Mouse (Mus musculus) heart, embryonic 14.5 days (tissue): ENCODE results near the gene Ddx59. TPM values are rescaled to one million over a fixed set of nuclear protein-coding genes. Genes with fewer than 3 reads are reported as not detected.

Experiments used
- ATAC-seq: fragments of 200-750 bp; cut with Nextera tagmentation; 2 replicates; pipeline ENCODE4 v1.8.0; 2017; ENCODE audit warnings: low read depth, moderate TSS enrichment; ENCODE audit not compliant: insufficient number of reproducible peaks, insufficient read depth, low FRiP score
- H3K27ac ChIP-seq, 2 experiments: fragments of 200-500 bp in 1 of 2; fragments of 300-500 bp in 1 of 2; sonication (generic) in 1 of 2; replicated peaks in 1 of 2; 2 replicates each; pipeline ENCODE4 v1.5.1; 2012 to 2014; ENCODE audit warnings: low read depth in 2 of 2, low read length in 2 of 2, control low read depth in 1 of 2, mild to moderate bottlenecking in 1 of 2, mixed read lengths in 1 of 2; ENCODE audit not compliant: control insufficient read depth in 1 of 2, insufficient read depth in 1 of 2
- H3K27me3 ChIP-seq: fragments of 300-500 bp; sonication (generic); 2 replicates; pipeline ENCODE4 v1.6.1; 2014; ENCODE audit warnings: mild to moderate bottlenecking, low read length, control low read depth; ENCODE audit not compliant: control insufficient read depth, insufficient read depth
- H3K36me3 ChIP-seq: fragments of 300-500 bp; sonication (generic); 2 replicates; pipeline ENCODE4 v1.6.1; 2014; ENCODE audit warnings: mild to moderate bottlenecking, control low read depth, low read length, mixed read lengths; ENCODE audit not compliant: control insufficient read depth, insufficient read depth
- H3K4me1 ChIP-seq, 2 experiments: fragments of 200-500 bp in 1 of 2; fragments of 300-500 bp in 1 of 2; sonication (generic) in 1 of 2; 2 replicates each; pipeline ENCODE4 v1.6.1; 2012 to 2014; ENCODE audit warnings: low read length in 2 of 2, control low read depth in 1 of 2, mixed read lengths in 1 of 2; ENCODE audit not compliant: control insufficient read depth in 2 of 2, insufficient read depth in 2 of 2
- H3K4me2 ChIP-seq: fragments of 300-500 bp; sonication (generic); 2 replicates; pipeline ENCODE4 v1.6.1; 2014; ENCODE audit warnings: mild to moderate bottlenecking, low read length
- H3K4me3 ChIP-seq, 2 experiments: fragments of 200-500 bp in 1 of 2; fragments of 300-500 bp in 1 of 2; sonication (generic) in 1 of 2; 2 replicates each; pipeline ENCODE4 v1.5.1; 2012 to 2014; ENCODE audit warnings: low read length in 2 of 2, mild to moderate bottlenecking in 2 of 2, control low read depth in 1 of 2, low read depth in 1 of 2, moderate library complexity in 1 of 2; ENCODE audit not compliant: control insufficient read depth in 1 of 2, insufficient read depth in 1 of 2
- H3K9ac ChIP-seq: fragments of 300-500 bp; sonication (generic); 2 replicates; pipeline ENCODE4 v1.6.1; 2014; ENCODE audit warnings: mild to moderate bottlenecking, low read length
- H3K9me3 ChIP-seq: fragments of 300-500 bp; sonication (generic); 2 replicates; pipeline ENCODE4 v1.6.1; 2016; ENCODE audit warnings: low read length, control low read depth; ENCODE audit not compliant: control insufficient read depth
- WGBS: fragments of 180-500 bp; shearing (Covaris S2); extraction: QIAGEN DNeasy Blood & Tissue Kit; methylation state at CpG from one replicate; pipeline ENCODE4 v1.1.7; 2014; 5-methylcytosine and 5-hydroxymethylcytosine counted together
- polyA plus RNA-seq: library from polyadenylated mRNA; unstranded; fragments of >200 nt; fragmentation: Nextera tagmentation; extraction: Ambion mirVana; gene quantifications from 2 replicates; pipeline ENCODE4 v1.2.1, GENCODE M21; 2014

The Ddx59 gene
- polyA plus RNA-seq, 1 experiment from 2014 or later: 11.2 TPM

- no peak overlapping the region for H3K27ac ChIP-seq
- H3K4me2 ChIP-seq: no peak overlapping the region
- 61% methylated on average over 4 of the region's 4 CpGs for WGBS
- ATAC-seq: no peak
- H3K36me3 ChIP-seq: peaks cover 19% of the 10 kb centered on the region
- no peaks in the 10 kb centered on the region for H3K9me3 ChIP-seq
- no peak overlapping the region for H3K4me3 ChIP-seq
- no peaks in the 10 kb centered on the region; a peak in 1 of 4 replicates for H3K4me1 ChIP-seq
- H3K9ac ChIP-seq: no peak overlapping the region
- no peaks in the 10 kb centered on the region for H3K27me3 ChIP-seq
Measured at GRCm38 (mm10) chr1:136428981-136429380, 13.9 kb downstream of the Ddx59 start.

- H3K4me3 ChIP-seq: no peak overlapping the region
- no peak overlapping the region for H3K27ac ChIP-seq
- no peak overlapping the region for H3K4me2 ChIP-seq
- peaks cover 21% of the 10 kb centered on the region for H3K36me3 ChIP-seq
- H3K9ac ChIP-seq: no peak overlapping the region
- H3K9me3 ChIP-seq: no peaks in the 10 kb centered on the region
- no peak for ATAC-seq
- H3K27me3 ChIP-seq: no peaks in the 10 kb centered on the region
- 57% methylated on average over 7 of the region's 7 CpGs for WGBS
- H3K4me1 ChIP-seq: no peaks in the 10 kb centered on the region; a peak in 1 of 4 replicates
Measured at GRCm38 (mm10) chr1:136430126-136430818, 15.2 kb downstream of the Ddx59 start.

- H3K9ac ChIP-seq: no peak overlapping the region
- H3K4me1 ChIP-seq: no peaks in the 10 kb centered on the region
- H3K4me3 ChIP-seq: no peak overlapping the region
- no peak overlapping the region for H3K27ac ChIP-seq
- no peak overlapping the region for H3K4me2 ChIP-seq
- WGBS: 81% methylated on average over 7 of the region's 7 CpGs
- ATAC-seq: no peak
- peaks cover 13% of the 10 kb centered on the region; the same call in 1 of the 2 replicates for H3K36me3 ChIP-seq
- H3K27me3 ChIP-seq: no peaks in the 10 kb centered on the region
- H3K9me3 ChIP-seq: no peaks in the 10 kb centered on the region
Measured at GRCm38 (mm10) chr1:136440741-136441140, 25.7 kb downstream of the Ddx59 start.

GRCm38 (mm10) chr1:136442809-136443208, 27.7 kb downstream of the Ddx59 start:
- Histone ChIP-seq H3K27me3 (no peaks in the 10 kb centered on the region), H3K27ac (no peak overlapping the region), H3K4me1 (no peaks in the 10 kb centered on the region), H3K9ac (no peak overlapping the region), H3K36me3 (peaks cover 10% of the 10 kb centered on the region; the same call in 1 of the 2 replicates), H3K4me2 (no peak overlapping the region), H3K4me3 (no peak overlapping the region), H3K9me3 (no peaks in the 10 kb centered on the region)
- 72% methylated on average over 9 of the region's 9 CpGs for WGBS
- ATAC-seq: no peak

GRCm38 (mm10) chr1:136444555-136445255, 29.6 kb downstream of the Ddx59 start:
- no peaks in the 10 kb centered on the region for H3K4me1 ChIP-seq
- no peak overlapping the region for H3K4me3 ChIP-seq
- no peaks in the 10 kb centered on the region for H3K27me3 ChIP-seq
- no peak overlapping the region for H3K9ac ChIP-seq
- ATAC-seq: no peak
- H3K9me3 ChIP-seq: no peaks in the 10 kb centered on the region
- H3K27ac ChIP-seq: no peak overlapping the region
- WGBS: 81% methylated on average over 12 of the region's 12 CpGs
- H3K36me3 ChIP-seq: peaks cover 6% of the 10 kb centered on the region; the same call in 1 of the 2 replicates
- H3K4me2 ChIP-seq: no peak overlapping the region

GRCm38 (mm10) chr1:136446933-136447332, 31.9 kb downstream of the Ddx59 start:
- Histone ChIP-seq H3K9ac (no peak overlapping the region), H3K4me2 (no peak overlapping the region), H3K4me3 (no peak overlapping the region), H3K36me3 (no peaks in the 10 kb centered on the region), H3K27me3 (no peaks in the 10 kb centered on the region), H3K4me1 (no peaks in the 10 kb centered on the region), H3K27ac (no peak overlapping the region), H3K9me3 (no peaks in the 10 kb centered on the region)
- WGBS: 81% methylated on average over 10 of the region's 10 CpGs
- ATAC-seq: no peak

GRCm38 (mm10) chr1:136447338-136447737, 32.3 kb downstream of the Ddx59 start:
- Histone ChIP-seq H3K4me2 (no peak overlapping the region), H3K36me3 (no peaks in the 10 kb centered on the region), H3K27me3 (no peaks in the 10 kb centered on the region), H3K9me3 (no peaks in the 10 kb centered on the region), H3K9ac (no peak overlapping the region), H3K27ac (no peak overlapping the region), H3K4me3 (no peak overlapping the region), H3K4me1 (no peaks in the 10 kb centered on the region)
- WGBS: 60% methylated on average over 4 of the region's 4 CpGs
- ATAC-seq: no peak
